Mouse (Mus musculus): ENCODE results near the gene Prr5.

Gene Prr5

DNA sequence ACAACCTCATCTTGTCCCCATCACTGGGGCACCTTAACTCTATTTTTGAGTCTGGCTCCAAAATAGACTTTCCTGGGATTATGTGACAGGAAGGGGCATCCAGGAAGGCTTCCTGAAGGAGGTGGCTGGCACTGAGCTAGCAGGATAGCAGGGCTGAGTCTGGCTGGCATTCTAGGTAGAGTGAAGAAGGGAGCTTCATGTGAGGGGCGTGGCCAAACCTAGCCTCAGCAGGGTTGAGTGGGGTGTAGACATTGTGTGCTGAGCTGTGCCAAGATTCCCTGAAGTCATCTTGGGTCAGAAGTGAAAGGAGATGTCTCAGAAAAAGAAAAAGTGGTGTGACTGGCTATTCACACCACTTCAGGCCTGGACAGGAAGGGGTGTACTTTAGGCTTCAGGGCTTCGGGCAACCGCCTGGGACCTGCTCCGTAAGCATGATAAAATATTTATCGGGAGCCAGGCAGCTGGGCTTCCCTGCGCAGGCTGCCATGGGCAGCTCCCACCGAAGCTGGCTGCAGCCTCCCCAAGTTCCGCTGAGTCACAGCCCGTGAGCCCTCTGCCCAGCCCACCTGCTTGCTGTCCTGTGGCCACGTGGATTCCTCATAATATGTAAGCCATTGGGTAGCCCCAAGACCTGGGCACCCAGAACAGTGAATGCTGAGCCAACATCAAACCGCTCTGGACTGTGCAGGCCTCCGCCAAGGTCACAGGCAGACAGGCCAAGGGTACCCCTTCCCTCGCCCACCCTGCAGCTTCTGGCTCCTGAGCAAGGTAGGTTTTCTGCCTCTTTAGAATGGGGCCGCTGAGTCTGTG is at the start of gene Prr5:
Gene Prr5 (plus strand): TSS at position 683 of the 810 bp plus-strand sequence.
- no peak for DNase-seq (ENCODE audit: low read depth, low spot score)

DNA sequence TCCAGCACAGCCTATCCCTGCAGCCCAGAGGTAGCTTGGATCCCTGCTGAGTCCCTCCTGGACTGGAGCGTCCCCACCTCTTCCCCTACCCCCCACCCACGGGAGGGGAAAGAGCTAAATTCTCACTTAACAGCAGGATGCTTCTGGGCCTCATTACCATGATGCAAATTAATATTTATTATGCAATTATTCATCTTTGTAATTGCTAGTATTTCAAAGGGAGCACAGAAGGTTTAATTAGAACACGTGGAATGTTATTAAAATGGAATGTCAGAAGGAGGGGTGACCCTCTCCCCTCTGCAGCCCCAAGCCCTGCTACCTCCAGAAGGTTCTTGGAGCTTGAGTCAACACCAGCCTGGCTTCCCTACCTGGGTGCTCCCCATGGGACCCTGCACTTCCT is 49.4 kb upstream of the Prr5 start:
- no peak for DNase-seq (ENCODE audit: low read depth, low spot score)

DNA sequence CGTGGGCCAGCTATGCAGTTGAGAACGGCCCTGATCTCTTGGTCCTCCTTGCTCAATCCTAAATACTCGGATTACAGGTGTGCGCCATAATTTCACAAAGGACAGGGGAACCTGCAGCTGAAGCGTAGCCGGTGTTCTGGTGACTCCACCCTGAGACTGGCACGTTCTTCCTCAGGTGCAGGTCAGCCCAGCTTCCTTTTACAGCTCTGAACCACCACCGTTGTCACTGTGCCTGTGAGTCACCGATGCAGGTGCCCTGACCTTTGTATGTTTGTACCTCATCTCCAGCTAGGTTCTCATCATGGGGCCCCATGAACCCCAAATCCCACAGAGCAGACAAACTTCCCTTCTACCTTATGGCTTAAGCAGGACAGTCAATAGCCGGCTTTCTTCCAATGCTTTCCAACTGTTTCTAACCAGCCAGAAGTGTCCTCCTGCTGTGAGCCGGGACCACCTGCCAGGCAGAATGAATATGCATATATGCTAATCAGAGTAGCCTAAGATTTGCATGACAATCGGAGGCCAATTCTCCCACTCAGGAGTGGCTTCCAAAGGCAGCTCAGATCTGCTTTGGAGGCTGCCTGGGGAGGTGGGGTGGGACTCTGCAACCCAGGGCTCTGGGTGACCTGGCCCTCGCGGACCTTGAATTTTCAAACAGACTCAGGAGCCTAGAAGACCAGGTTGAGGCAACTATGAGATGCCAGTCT is 47.5 kb upstream of the Prr5 start:
- peak; percentile 49 for DNase-seq (ENCODE audit: low read depth, low spot score)

DNA sequence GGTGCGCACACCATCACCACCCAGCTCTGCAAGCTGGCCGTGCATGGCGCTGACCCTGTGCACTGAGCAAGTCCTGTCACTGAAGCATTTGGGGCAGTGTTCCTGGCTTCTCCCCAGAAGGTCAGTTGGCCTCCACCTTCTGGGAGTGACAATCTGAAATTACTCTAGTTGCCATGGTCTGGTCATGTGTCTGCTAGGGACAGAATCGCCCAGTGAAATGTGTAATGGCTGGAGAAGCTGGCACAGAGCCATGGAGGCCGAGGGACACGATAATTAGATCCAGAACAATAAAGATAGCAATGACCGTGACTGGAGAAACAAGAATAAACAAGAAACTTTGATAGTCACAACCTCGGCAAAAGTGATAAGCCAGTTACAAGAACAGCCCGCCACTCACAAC is 44.5 kb upstream of the Prr5 start:
- DNase-seq (ENCODE audit: low read depth, low spot score): no peak

DNA sequence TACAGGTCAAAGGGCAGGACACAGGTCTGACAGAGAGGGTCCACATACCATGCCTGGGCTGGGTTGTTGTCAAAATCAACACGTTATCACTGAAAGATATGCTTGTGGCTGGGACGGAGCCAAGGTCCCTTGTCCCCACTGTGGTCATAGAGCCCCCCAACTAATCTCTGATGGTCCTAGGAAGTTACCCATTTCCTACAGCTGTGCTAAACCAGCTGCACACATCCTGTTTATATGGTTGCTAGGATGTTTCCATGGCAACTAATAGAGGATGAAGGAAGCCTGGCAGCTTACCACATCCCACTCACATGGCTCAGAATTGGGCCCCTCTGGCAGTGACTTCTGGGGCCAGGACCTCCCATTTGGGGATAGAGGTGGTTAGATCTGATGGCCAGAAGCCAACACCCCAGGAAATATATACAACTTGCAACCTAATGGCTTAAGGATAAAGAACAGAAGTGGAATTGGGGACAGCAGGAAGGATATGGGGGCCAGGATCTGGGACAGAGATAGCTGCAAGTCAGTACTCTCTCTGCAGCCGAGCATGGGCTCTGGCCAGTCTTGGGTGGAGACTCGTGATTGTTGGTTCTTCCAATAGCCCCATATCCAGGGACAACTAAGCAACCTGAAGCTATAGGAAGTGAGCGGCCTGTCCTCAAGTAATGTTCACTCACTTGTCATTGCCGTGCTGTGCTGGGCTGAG is 43.6 kb upstream of the Prr5 start:
- DNase-seq (ENCODE audit: low read depth, low spot score): peak; percentile 66

DNA sequence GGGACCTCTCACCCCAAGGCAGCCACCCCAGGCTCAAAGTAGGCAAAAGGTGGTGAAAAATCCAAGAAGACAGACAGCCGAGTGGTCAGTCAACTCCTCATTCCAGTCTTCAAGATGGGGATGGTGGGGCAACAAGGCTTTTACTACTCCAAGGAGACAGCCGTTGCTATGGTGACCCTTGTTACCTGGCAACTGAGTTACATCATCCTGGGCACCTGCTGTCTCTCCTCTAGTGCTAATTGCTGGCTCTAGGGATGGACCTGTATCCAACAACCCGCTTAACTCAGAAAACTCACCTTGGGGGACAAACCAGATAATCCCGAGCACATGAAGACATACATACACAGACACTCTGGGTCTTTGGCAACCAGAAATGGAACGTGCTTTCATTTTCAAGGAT is 42.1 kb upstream of the Prr5 start:
- DNase-seq (ENCODE audit: low read depth, low spot score): no peak

GRCm38 (mm10) chr15:84629680-84630079 is 39.7 kb upstream of the Prr5 start:
- peak; percentile 75 for DNase-seq (ENCODE audit: low read depth, low spot score)

DNA sequence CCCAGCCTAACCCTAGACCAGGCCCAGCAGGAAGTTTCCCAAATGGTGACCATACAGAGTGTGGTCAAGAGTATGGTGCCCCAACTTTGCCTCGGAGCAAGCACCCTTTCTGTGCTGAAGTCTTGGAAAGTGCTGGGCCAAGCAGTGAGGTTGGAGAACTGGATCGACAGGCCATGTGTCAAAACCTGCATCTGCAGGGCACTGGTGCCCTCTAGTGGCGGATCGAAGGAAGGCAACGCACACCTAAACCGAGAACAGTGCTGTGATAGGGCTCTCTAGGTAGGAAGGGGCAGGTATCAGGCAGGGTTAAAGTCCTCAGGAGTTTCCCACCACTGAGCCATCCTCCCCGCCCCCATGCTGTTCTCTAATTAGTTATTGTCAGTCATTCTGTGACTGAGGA is 37.9 kb upstream of the Prr5 start:
- DNase-seq (ENCODE audit: low read depth, low spot score): peak; percentile 85

DNA sequence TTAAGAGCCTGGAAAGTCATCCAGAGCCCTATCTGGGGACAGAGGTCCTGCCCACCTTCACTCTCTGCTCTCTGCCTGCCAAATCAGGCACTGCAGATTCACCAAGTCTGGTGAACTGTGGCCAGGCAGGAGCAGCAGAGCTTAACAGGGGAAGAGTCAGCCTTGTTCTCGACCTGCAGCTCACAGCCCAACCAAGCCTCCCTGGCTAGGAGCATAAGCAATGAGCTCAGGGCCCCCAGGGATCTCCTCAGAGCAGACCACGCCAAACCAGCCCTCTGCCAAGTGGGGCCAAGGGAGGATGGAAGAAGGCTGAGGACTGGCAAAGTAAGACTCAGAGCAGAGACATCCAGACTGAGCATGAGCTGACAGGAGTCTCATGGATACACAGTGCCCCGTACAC is 35.1 kb upstream of the Prr5 start:
- DNase-seq (ENCODE audit: low read depth, low spot score): no peak

GRCm38 (mm10) chr15:84638405-84638804 is 31.0 kb upstream of the Prr5 start:
- no peak for DNase-seq (ENCODE audit: low read depth, low spot score)

DNA sequence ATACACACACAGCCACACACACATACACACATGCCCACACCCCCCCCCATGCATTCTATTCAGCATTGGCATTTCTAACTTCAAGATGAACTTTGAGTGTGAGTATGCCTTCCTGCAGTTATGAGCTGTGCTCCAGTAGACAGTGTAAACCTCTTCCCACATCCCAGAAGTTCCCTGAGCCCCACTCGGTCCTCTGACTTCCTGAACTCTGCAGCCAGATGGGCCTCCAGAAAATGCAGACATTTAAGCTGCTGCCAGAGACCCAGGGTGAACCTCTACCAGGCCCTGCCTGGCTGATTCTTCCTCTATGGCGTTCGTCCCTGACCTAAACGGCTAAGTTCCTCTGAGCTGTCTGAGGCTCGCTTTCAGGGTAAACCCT is 30.4 kb upstream of the Prr5 start:
- DNase-seq (ENCODE audit: low read depth, low spot score): no peak

- no peak for DNase-seq (ENCODE audit: low read depth, low spot score)
These were observed 29.8 kb upstream of the Prr5 start for GRCm38 (mm10) chr15:84639451-84640136.

GRCm38 (mm10) chr15:84640722-84641121 is 28.7 kb upstream of the Prr5 start:
- no peak for DNase-seq (ENCODE audit: low read depth, low spot score)

DNA sequence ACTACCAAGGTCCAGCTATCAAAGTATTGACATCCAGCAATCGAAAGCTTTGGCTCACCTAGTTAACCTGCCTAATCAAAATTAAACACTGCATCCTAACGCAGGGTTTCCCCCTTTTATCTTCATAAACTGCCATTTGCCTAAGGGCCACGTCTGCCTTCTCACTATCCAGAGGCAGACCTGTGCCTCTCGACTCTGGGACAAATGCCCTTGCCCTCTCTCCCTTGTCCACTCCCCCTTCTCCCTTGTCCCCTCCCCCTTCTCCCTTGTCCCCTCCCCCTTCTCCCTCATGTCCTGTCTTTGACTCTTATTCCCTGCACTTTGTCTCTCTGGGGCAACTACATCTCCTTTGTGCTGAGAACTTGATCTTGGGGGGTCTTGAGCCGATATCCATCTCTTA is 28.3 kb upstream of the Prr5 start:
- no peak for DNase-seq (ENCODE audit: low read depth, low spot score)

GRCm38 (mm10) chr15:84641948-84642347 is 27.5 kb upstream of the Prr5 start:
- DNase-seq (ENCODE audit: low read depth, low spot score): no peak

DNA sequence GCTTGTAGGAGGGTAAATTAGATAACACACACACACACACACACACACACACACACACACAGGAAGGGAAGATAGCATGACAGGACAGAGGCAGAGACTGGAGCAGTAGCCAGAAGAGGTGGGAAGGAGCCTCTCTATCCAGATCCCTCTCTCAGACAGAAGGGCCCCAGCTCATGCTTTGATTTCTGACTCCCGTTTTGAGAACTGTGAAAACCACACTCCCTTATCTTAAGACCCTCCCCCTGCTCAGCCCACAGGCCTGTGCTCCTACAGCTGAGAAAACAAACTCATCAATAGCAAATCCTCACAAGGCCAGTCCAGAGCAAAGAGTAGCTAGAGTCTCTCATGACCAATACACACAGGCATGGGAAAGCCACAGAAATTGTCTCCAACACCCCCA is 26.2 kb upstream of the Prr5 start:
- no peak for DNase-seq (ENCODE audit: low read depth, low spot score)

GRCm38 (mm10) chr15:84651481-84651880 is 17.9 kb upstream of the Prr5 start:
- DNase-seq (ENCODE audit: low read depth, low spot score): no peak

DNA sequence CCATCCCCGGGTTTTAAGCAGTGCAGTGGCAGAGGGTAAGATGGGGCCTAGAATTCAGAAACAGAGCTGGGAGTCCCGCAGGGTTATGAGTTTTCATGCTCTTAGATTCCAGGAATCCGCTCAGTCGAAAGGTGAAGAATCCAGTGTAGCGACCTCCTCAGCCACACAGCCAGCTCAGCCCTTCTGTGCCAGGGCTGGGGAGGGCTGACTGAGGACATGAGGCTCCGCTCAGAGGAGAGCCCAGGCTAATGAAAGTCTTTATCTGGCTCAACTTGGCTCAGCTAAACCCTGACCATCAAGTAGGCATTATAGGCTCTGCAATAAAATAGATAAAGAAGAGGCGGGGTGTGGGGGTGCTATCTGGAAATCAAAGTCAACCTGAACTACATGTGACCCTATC is 16.3 kb upstream of the Prr5 start:
- DNase-seq (ENCODE audit: low read depth, low spot score): no peak

GRCm38 (mm10) chr15:84653979-84654966 is 15.1 kb upstream of the Prr5 start:
- DNase-seq (ENCODE audit: low read depth, low spot score): peak; percentile 96

DNA sequence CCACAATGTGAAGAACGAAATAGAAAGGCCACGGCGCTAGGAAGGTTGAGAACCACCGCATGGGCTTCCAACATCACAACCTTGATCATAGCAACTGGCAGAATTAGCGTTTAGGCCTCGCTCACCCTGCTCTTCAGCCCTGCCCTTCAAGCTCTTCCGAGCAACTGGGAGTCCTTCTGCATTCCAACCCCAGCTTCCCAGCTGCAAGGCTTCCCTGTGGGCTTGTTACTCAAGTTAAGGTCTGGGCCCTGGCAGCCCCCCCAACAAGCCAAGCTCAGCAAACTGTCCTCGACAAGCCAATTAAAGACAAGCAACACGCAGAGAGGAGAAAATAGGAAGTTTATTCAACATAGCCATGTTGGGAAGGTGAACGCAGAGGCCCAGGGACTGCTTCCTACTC is 14.4 kb upstream of the Prr5 start:
- DNase-seq (ENCODE audit: low read depth, low spot score): no peak

- no peak for DNase-seq (ENCODE audit: low read depth, low spot score)
These were observed 12.7 kb upstream of the Prr5 start for GRCm38 (mm10) chr15:84656689-84657088.
